Mouse (Mus musculus): ENCODE measurements around the gene Arv1. TPM values are rescaled to one million over a fixed set of nuclear protein-coding genes. Genes with fewer than 3 reads are reported as not detected.
A peak's percentile ranks its signal among the peaks of the same experiment; 100 is the strongest.

Arv1 gene
- polyA plus RNA-seq, 1 experiment, result 4.5 TPM

GRCm38 (mm10) chr8:124720133-124720532 lies 1.8 kb upstream of the Arv1 start:
- no peak overlapping the region for H3K27ac ChIP-seq (ENCODE audit: insufficient read depth, low read depth, low read length)
- TF ChIP-seq POLR2A (IDR thresholded peaks at IDR 0.05; ENCODE audit: borderline replicate concordance, low read depth, low read length), result no peak
- TF ChIP-seq CTCF (IDR thresholded peaks at IDR 0.05; ENCODE audit: low read depth, low read length), result no peak
- peaks cover 15% of the 10 kb centered on the region for H3K4me1 ChIP-seq (ENCODE audit: control insufficient read depth, insufficient read depth, low read length)
- no peak overlapping the region for H3K4me3 ChIP-seq (ENCODE audit: insufficient read depth, low read length)

GRCm38 (mm10) chr8:124720938-124721861 lies 739 bp upstream of the Arv1 start:
- Histone ChIP-seq H3K4me3 (ENCODE audit: insufficient read depth, low read length) (peak overlapping the region; percentile 89), H3K4me1 (ENCODE audit: control insufficient read depth, insufficient read depth, low read length) (peaks cover 15% of the 10 kb centered on the region), H3K27ac (ENCODE audit: insufficient read depth, low read depth, low read length) (no peak overlapping the region)
- TF ChIP-seq POLR2A (IDR thresholded peaks at IDR 0.05; ENCODE audit: borderline replicate concordance, low read depth, low read length) (no peak), CTCF (IDR thresholded peaks at IDR 0.05; ENCODE audit: low read depth, low read length) (no peak)

- Histone ChIP-seq H3K4me1 (ENCODE audit: control insufficient read depth, insufficient read depth, low read length) (peaks cover 15% of the 10 kb centered on the region), H3K4me3 (ENCODE audit: insufficient read depth, low read length) (no peak overlapping the region), H3K27ac (ENCODE audit: insufficient read depth, low read depth, low read length) (no peak overlapping the region)
- TF ChIP-seq POLR2A (IDR thresholded peaks at IDR 0.05; ENCODE audit: borderline replicate concordance, low read depth, low read length), result no peak
- TF ChIP-seq CTCF (IDR thresholded peaks at IDR 0.05; ENCODE audit: low read depth, low read length), result no peak
Observed at GRCm38 (mm10) chr8:124724301-124724700, 2.4 kb downstream of the Arv1 start.

GRCm38 (mm10) chr8:124732828-124733227 lies 10.9 kb downstream of the Arv1 start:
- no peak overlapping the region for H3K27ac ChIP-seq (ENCODE audit: insufficient read depth, low read depth, low read length)
- H3K4me3 ChIP-seq (ENCODE audit: insufficient read depth, low read length), result no peak overlapping the region
- no peaks in the 10 kb centered on the region for H3K4me1 ChIP-seq (ENCODE audit: control insufficient read depth, insufficient read depth, low read length)
- no peak for TF ChIP-seq CTCF (IDR thresholded peaks at IDR 0.05; ENCODE audit: low read depth, low read length)
- TF ChIP-seq POLR2A (IDR thresholded peaks at IDR 0.05; ENCODE audit: borderline replicate concordance, low read depth, low read length), result no peak

GRCm38 (mm10) chr8:124735371-124735911 lies 13.5 kb downstream of the Arv1 start:
- no peak for TF ChIP-seq CTCF (IDR thresholded peaks at IDR 0.05; ENCODE audit: low read depth, low read length)
- TF ChIP-seq POLR2A (IDR thresholded peaks at IDR 0.05; ENCODE audit: borderline replicate concordance, low read depth, low read length), result no peak
- no peaks in the 10 kb centered on the region for H3K4me1 ChIP-seq (ENCODE audit: control insufficient read depth, insufficient read depth, low read length)
- H3K4me3 ChIP-seq (ENCODE audit: insufficient read depth, low read length), result no peak overlapping the region
- H3K27ac ChIP-seq (ENCODE audit: insufficient read depth, low read depth, low read length), result no peak overlapping the region

GRCm38 (mm10) chr8:124739268-124739667 lies 17.3 kb downstream of the Arv1 start:
- Histone ChIP-seq H3K4me1 (ENCODE audit: control insufficient read depth, insufficient read depth, low read length) (no peaks in the 10 kb centered on the region), H3K4me3 (ENCODE audit: insufficient read depth, low read length) (no peak overlapping the region), H3K27ac (ENCODE audit: insufficient read depth, low read depth, low read length) (no peak overlapping the region)
- no peak for TF ChIP-seq CTCF (IDR thresholded peaks at IDR 0.05; ENCODE audit: low read depth, low read length)
- no peak for TF ChIP-seq POLR2A (IDR thresholded peaks at IDR 0.05; ENCODE audit: borderline replicate concordance, low read depth, low read length)

GRCm38 (mm10) chr8:124746661-124747060 lies 24.7 kb downstream of the Arv1 start:
- TF ChIP-seq POLR2A (IDR thresholded peaks at IDR 0.05; ENCODE audit: borderline replicate concordance, low read depth, low read length), result no peak
- TF ChIP-seq CTCF (IDR thresholded peaks at IDR 0.05; ENCODE audit: low read depth, low read length), result no peak
- Histone ChIP-seq H3K4me3 (ENCODE audit: insufficient read depth, low read length) (no peak overlapping the region), H3K4me1 (ENCODE audit: control insufficient read depth, insufficient read depth, low read length) (no peaks in the 10 kb centered on the region)

GRCm38 (mm10) chr8:124751191-124751590 lies 29.3 kb downstream of the Arv1 start:
- TF ChIP-seq CTCF (IDR thresholded peaks at IDR 0.05; ENCODE audit: low read depth, low read length) (no peak), POLR2A (IDR thresholded peaks at IDR 0.05; ENCODE audit: borderline replicate concordance, low read depth, low read length) (no peak)
- Histone ChIP-seq H3K27ac (ENCODE audit: insufficient read depth, low read depth, low read length) (no peak overlapping the region), H3K4me1 (ENCODE audit: control insufficient read depth, insufficient read depth, low read length) (no peaks in the 10 kb centered on the region; the same call in 1 of the 2 replicates), H3K4me3 (ENCODE audit: insufficient read depth, low read length) (peak overlapping the region; percentile 63)

More at GRCm38 (mm10) chr8:124746661-124747060, 24.7 kb downstream of the Arv1 start:
- no peak overlapping the region for H3K27ac ChIP-seq (ENCODE audit: insufficient read depth, low read depth, low read length)

- no peak within 1 kb of the TSS for H3K27ac ChIP-seq (ENCODE audit: insufficient read depth, low read depth, low read length)
- no peaks in the 10 kb centered on the region; the same call in 1 of the 2 replicates for H3K4me1 ChIP-seq (ENCODE audit: control insufficient read depth, insufficient read depth, low read length)
- TF ChIP-seq CTCF (IDR thresholded peaks at IDR 0.05; ENCODE audit: low read depth, low read length), result no peak
- TF ChIP-seq POLR2A (IDR thresholded peaks at IDR 0.05; ENCODE audit: borderline replicate concordance, low read depth, low read length), result no peak
- H3K4me3 ChIP-seq (ENCODE audit: insufficient read depth, low read length), result peak within 1 kb of the TSS; percentile 63
Observed at GRCm38 (mm10) chr8:124751709-124752173, 29.8 kb downstream of the Arv1 start, which contains the start of gene Fam89a. TSS of gene Fam89a (minus strand) at chr8:124751832.

Data from bone marrow macrophage, adult 2 months (primary cell).